Mouse (Mus musculus) ovary, postnatal 10 days (tissue): ENCODE results near the gene Nthl1.

Experiments used
- DNase-seq: peaks from one replicate; pipeline ENCODE4 v3.0.0; 2022; ENCODE audit warnings: low spot score

The Nthl1 gene

DNA sequence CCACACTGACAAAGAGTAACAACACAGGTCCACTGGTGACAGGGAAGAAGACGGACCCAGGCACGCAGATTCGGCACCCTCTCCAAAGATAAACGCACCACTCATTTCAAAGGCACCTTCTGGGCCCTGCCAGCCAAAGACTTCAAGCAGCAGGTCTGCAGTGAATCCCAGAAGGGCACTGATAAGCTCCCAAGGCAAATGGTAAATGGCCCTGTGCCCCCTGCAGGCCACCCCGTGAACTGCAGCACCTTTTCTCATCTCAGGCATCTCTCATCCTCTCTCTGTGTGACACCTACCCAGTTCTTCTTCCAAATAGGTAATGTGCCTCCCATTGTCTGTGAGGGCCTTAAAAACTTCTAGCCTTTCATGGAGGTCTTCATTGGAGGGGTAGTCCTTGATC is 3.8 kb upstream of the Nthl1 start:
- DNase-seq, result no peak

GRCm38 (mm10) chr17:24630072-24630471 is 2.4 kb upstream of the Nthl1 start:
- no peak for DNase-seq

DNA sequence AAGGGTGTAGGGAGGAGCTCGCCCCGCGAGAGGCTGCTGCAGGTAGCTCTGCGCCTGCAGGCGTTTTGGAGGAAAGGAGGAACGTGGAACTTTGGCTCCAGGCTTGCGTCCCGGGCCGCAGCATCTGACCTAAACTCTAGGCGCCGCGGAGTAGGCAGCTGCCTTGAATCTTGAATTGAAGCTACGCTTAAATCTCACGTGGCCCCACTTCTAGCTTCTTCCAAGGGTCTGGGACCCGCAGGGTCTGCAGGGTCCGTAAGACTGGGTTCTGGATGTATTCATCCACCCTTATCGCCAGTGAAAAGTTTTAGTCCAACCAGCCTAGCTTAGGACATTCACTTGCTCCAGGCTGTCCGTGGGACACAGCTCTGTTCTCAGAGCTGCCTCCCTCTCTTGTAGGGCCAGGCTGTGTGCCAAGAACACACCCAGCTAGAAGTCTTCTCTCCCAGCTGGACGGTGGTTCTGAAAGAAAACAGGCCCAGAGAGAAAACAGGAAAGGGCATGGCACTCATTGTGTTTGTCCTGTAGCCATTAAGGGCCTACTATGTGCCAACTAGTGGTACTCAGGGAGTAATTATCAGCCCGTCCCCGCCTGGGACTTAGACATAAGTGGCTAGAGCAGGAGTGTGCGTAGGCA is 451 bp downstream of the Nthl1 start:
- no peak for DNase-seq

- DNase-seq, result no peak
Measured at GRCm38 (mm10) chr17:24633831-24634230, 1.4 kb downstream of the Nthl1 start.

DNA sequence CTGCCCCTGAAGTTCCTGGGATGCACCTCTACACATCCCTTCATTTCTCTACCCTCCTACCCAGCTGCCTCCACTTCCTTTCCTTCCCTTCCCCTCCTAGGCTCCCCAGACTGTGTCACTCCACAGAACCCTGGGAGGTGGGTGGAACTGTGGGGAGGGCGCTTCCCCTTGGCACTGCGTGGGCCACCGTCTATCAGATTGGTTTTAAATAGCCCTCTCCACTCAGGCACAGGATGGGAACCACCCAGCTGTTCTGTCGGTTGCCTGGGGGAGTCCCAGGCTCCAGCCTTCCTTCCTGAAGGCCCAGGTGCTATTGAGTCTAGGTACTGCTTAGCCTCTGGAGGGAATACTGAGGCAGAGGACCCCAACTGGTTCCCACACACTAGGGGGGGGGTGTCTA is 2.5 kb downstream of the Nthl1 start:
- no peak for DNase-seq

GRCm38 (mm10) chr17:24635694-24636093 is 3.2 kb downstream of the Nthl1 start:
- no peak for DNase-seq

DNA sequence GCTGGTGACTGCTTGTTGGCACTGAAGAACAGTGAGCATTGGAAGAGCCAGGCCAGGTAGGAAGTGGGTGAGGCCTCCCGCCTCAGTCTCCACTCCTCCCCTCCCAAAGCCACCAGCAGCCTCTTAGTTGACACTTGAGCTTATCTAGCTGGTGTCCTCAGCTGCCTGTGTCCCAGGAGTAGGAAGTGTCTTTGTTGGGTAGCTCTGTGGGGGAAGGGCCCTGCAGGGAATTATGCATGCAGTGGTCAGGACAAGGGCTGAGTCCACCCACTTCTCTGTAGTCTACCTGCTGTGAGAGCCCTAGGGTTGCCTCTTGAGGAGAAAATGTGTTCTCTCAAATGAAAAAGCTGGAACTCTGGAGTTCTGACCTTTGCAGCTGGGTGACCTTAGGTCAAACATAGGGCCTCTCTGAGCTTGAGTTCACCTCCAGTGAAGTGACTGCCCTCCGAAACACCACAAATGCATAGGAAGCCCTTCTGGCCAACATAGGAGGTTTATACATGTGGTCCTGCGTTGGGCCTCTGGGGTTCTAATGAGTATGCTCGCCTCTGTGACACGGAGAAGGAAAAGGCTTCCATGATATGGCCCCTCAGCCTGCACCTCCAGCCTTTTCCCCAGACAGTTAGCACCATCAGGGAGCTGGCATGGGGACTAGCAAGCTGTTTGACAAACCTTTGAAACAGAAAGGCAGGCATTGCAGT is 4.5 kb downstream of the Nthl1 start:
- no peak for DNase-seq

DNA sequence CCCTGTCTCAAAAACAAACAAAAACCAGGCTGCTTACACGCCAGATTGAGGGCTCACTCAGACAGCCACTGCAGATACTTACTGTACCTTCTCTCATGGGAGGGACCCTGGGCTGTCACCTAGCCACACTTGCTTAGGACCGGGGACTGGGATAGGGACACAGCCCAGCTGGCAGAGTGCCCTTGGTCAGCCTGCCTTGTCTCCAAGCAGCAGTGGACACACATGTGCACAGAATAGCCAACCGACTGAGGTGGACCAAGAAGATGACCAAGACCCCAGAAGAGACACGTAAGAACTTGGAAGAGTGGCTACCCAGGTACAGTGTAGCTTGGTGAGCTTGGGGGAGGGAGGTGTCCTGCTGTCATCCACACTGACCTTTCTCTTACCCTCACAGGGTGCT is 5.7 kb downstream of the Nthl1 start:
- DNase-seq, result no peak

- peak; percentile 30 for DNase-seq
Measured at GRCm38 (mm10) chr17:24638840-24639239, 6.4 kb downstream of the Nthl1 start.

- DNase-seq, result no peak
Measured at GRCm38 (mm10) chr17:24639571-24639988, 7.1 kb downstream of the Nthl1 start.

DNA sequence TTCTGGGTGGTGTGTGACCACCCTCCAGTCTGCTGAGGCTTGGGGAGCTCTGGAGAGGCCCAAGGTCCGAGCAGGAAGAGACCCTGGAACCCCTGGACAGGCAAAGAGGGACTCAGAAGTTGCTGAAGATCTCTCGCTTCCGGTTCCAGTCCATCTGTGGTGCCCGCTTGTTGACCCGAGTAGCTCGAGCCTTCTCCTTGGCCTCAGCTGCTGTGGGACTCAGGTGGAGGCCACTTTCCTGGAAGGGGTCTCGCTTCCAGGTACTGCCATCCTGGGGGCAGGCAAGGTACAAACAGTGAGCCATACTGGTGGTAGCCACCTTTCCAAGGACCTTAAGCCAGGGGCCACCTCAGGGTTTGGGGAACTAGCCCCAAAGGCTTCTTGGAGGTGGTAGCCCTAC is 7.6 kb downstream of the Nthl1 start:
- no peak for DNase-seq

- DNase-seq, result no peak
Measured at GRCm38 (mm10) chr17:24640581-24640980, 8.1 kb downstream of the Nthl1 start.

DNA sequence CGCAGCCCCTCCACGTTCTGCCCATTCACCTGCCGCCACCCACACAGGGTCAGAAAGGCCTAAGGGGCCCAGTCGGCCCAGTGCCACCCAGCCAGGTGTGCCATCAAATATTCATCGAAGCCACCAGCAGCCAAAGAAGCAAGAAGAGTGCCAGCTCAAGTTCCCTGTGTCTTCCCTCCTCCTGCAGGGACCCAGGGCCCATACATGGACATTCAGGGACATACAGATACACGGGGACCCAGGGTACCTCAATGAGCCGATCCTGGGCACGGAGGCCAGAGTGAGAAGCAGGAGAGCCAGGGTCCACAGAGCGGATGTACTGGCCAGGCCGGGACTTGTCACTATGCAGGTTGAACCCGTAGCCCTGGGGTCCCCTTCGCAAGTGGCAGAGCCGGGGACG is 9.5 kb downstream of the Nthl1 start:
- DNase-seq, result no peak

GRCm38 (mm10) chr17:24642791-24643343 is 10.4 kb downstream of the Nthl1 start:
- no peak for DNase-seq

GRCm38 (mm10) chr17:24644030-24644715 is 11.7 kb downstream of the Nthl1 start:
- DNase-seq, result no peak

GRCm38 (mm10) chr17:24644875-24645721 is 12.6 kb downstream of the Nthl1 start:
- DNase-seq, result no peak

DNA sequence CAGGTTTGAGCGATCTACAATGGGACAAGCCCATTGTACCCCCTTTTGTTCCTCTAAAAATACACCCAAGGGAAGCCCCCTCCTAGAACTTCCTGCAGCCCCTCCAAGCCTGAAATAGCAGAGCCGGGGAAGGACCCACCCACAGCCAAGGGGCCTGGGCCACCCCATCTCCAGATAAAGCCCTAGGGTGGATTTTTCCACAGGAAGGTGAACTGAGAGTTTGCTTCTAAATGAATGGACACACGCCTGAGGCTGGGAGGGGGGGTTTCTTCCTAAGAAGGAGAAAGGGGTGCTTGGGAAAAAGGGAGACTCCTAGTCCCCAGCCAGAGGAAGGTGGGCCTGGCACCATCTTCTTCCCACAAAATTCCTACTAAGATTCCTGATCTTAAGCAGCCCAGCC is 13.4 kb downstream of the Nthl1 start:
- no peak for DNase-seq

DNA sequence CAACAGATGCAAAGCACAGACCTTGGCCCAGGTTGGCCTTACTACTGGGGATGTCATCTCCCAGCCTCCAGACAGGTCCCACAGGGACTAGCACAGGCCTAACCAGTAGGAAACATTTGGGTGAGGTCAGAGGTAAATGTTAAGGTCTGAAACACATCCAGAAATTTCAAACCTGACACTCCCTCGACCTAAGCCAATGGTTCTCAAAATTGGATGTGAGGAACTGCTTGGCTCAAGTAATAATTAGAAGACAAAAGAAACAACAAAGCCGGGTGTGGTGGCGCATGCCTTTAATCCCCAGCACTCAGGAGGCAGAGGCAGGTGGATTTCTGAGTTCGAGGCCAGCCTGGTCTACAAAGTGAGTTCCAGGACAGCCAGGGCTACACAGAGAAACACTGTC is 13.9 kb downstream of the Nthl1 start:
- no peak for DNase-seq

- no peak for DNase-seq
Measured at GRCm38 (mm10) chr17:24647493-24647892, 15.0 kb downstream of the Nthl1 start.

DNA sequence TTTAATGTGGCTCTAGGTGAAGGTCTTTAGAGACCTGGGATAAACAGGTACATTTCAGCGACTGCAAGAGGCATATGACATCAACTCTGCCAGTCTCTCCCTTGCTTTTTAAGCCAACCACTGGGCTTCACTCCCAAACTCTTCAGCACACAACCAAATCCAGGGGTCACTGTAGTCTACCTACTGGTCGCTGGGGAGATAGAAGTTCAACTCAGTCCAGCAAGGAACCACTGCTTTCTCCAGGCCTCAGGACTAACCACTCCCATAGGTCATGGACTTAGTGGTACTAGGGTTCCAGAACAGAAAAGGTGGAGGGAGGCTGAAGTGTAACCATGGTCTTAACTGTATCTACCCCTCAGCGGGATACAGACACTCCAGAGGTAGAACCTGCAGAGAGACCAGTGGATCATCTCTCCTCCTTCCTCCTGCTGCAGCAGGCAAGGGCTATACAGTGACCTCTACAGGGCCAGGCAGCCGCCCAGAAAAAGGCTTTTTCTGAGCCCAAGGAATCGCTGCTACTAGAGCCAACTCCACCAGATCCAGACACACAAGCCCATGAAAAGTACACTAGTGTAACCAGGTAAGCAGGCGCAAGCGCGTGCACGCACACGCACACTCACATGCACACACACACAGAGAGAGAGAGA is 16.4 kb downstream of the Nthl1 start:
- no peak for DNase-seq

- DNase-seq, result no peak
Measured at GRCm38 (mm10) chr17:24649581-24650069, 17.1 kb downstream of the Nthl1 start.
